21 mouse cellular contexts compared by ENCODE assay signal in the genomic region with DNA sequence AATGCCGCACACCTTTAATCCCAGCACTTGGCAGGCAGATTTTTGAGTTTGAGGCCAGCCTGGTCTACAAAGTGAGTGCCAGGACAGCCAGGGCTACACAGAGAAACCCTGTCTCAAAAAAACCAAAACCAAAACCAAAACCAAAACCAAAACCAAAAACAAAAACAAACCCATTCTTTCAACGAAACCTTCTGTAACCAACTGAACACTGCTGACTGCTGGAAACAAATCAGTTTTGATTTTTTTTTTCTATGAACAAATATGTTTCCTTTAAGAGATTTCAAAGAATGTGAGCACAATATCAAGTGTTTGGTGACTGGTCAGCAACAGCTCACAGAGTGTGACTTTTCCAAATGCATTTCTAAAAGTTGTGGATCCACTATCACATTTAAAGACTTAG. TPM values are rescaled to one million over a fixed set of nuclear protein-coding genes. Genes with fewer than 3 reads are reported as not detected.
A peak's percentile ranks its signal among the peaks of the same experiment; 100 is the strongest.
DNase-seq lines count a peak whose midpoint lies in the region; ATAC-seq and TF ChIP-seq lines count a peak whose summit lies in the region.
"Not testable (repeated sequence)": the region's sequence is repeated elsewhere in the genome, so short reads cannot be mapped to it uniquely, and the experiment has no call there.
"Had no signal": no experiment of that assay in that cellular context is flagged by ENCODE, and none has a peak within 500 bp of the region (broad histone marks: within the 10 kb centered on the region; RNA-seq: fewer than 3 reads in every experiment).

No protein-coding gene starts in this region.

- ATAC-seq in inflammation-experienced regulatory T-cells, adult 6 months = peak; percentile 50

- not testable (repeated sequence) for H3K27me3 ChIP-seq in CH12.LX (replicated peaks)

- H3K36me3 ChIP-seq in CH12.LX (replicated peaks in 1 of 2; ENCODE audit: control insufficient read depth in 1 of 2, insufficient read depth in 1 of 2, low read length in 1 of 2) = not testable (repeated sequence)

- not testable (repeated sequence) for TF ChIP-seq CTCF in CH12.LX (conservative IDR thresholded peaks at IDR 0.05 in 1 of 2, IDR thresholded peaks at IDR 0.05 in 1 of 2; ENCODE audit: low read depth in 2 of 2, low read length in 2 of 2)

- TF ChIP-seq RAD21 in CH12.LX (IDR thresholded peaks at IDR 0.05; ENCODE audit: low read depth, low read length) = not testable (repeated sequence)

- H3K4me3 ChIP-seq in CH12.LX (replicated peaks in 1 of 3; ENCODE audit: low read depth in 2 of 3, low read length in 2 of 3, poor library complexity in 1 of 3) = not testable (repeated sequence)

- peak; percentile 32 for DNase-seq in CD4-positive, CD25-positive, alpha-beta regulatory T cell, adult 2 months (ENCODE audit: low read depth, low spot score)
- DNase-seq in CH12.LX (ENCODE audit: extremely low read depth) = not testable (repeated sequence)
- DNase-seq in heart, adult 11 months = peak; percentile 48
- DNase-seq in naive thymus-derived CD4-positive, alpha-beta T cell, adult 2 months (ENCODE audit: low read depth) = peak; percentile 34

- not testable (repeated sequence) for H3K4me2 ChIP-seq in CH12.LX (ENCODE audit: insufficient read depth, low read depth, poor library complexity, severe bottlenecking)

- not testable (repeated sequence) for TF ChIP-seq POLR2A in CH12.LX (IDR thresholded peaks at IDR 0.05; ENCODE audit: low read depth, low read length)

- not testable (repeated sequence) for H3K79me2 ChIP-seq in CH12.LX (replicated peaks; ENCODE audit: control insufficient read depth, extremely low read depth, insufficient read depth, poor library complexity, severe bottlenecking)

- TF ChIP-seq EP300 in CH12.LX (IDR thresholded peaks at IDR 0.05; ENCODE audit: low read length) = not testable (repeated sequence)

- in situ Hi-C loops in CH12.LX (cut with MboI; ENCODE audit: low pct_ligation_motif_present, low pct_unique_long_range_greater_than_20kb, low sequenced_read_pairs) = loop anchor here (25.0 kb wide), 1 partner anchor 448 kb away; the partner anchor contains the start of gene Nmd3

- not testable (repeated sequence) for H3K4me1 ChIP-seq in CH12.LX (ENCODE audit: control insufficient read depth in 1 of 2, insufficient read depth in 2 of 2)

- H3K9ac ChIP-seq in CH12.LX (ENCODE audit: insufficient read depth, low read depth) = not testable (repeated sequence)

- dilution Hi-C loops in CH12.LX (cut with MboI; ENCODE audit: extremely low pct_ligation_motif_present, extremely low pct_unique_long_range_greater_than_20kb, low sequenced_read_pairs) = not testable (repeated sequence)

- not testable (repeated sequence) for H3K9me3 ChIP-seq in CH12.LX (replicated peaks; ENCODE audit: low read length)

- not testable (repeated sequence) for H3K27ac ChIP-seq in CH12.LX (ENCODE audit: insufficient read depth, low read depth)

TF ChIP-seq in CH12.LX, 34 proteins besides CTCF, POLR2A, EP300 and RAD21:
- TF ChIP-seq ZNF384 (IDR thresholded peaks at IDR 0.05; ENCODE audit: low read depth, low read length) (0 out of 2 replicates have a peak, but pooled peaks have one; percentile 20), ETS1 (conservative IDR thresholded peaks at IDR 0.05; ENCODE audit: low read depth, low read length) (peak; percentile 46)
TF ChIP-seq in CH12.LX: peak in this region for 2; not testable (repeated sequence) for 32.

RNA-seq across cellular contexts. Expression of gene Arl14, which starts 42.1 kb away (rescaled TPM):
- not detected in 2 replicates for total RNA-seq in CH12.LX (2012; rRNA removed)
- total RNA-seq in CH12.LX (2014; rRNA removed) = not detected in 2 replicates
- not detected in 2 replicates for polyA plus RNA-seq in CH12.LX (2012; ENCODE audit: insufficient read length, low read depth)
- not detected for polyA plus RNA-seq in inflammation-experienced regulatory T-cells, adult 6 months (2017; shearing (Covaris generic))
- total RNA-seq: adrenal gland, adult 18-20 months; adrenal gland, adult 8-10 months; adrenal gland, postnatal 14 days; adrenal gland, postnatal 36 days; ES-E14; forebrain, postnatal 0 days; MEL had no signal
- polyA plus RNA-seq: C2C12; cerebellum, adult 2 months; cortical plate, adult 2 months; embryonic facial prominence, embryonic 10.5 days; embryonic facial prominence, embryonic 12.5 days; embryonic facial prominence, embryonic 14.5 days; forebrain, embryonic 11.5 days; forebrain, embryonic 13.5 days; forebrain, embryonic 15.5 days; forebrain, postnatal 0 days had no signal

RNA-seq across cellular contexts. Expression of gene Ppm1l, which starts 52.4 kb away (rescaled TPM):
- total RNA-seq in CH12.LX (2012; rRNA removed) (0.34 and 0.68 TPM in 2 replicates), CH12.LX (2014; rRNA removed) (1.7 TPM in 2 replicates)
- polyA plus RNA-seq in CH12.LX (2012; ENCODE audit: insufficient read length, low read depth) = 2.0 and 2.4 TPM in 2 replicates
- polyA plus RNA-seq in inflammation-experienced regulatory T-cells, adult 6 months (2017; shearing (Covaris generic)) = 1 to 10 TPM in 2 of 3 experiments, under 1 TPM in 1; 0.06 to 4.4 (median 3.0) TPM
- total RNA-seq: MEL had no signal
